ENCODE assay signal across 29 mouse cellular contexts in genomic region chr10:106881330-106881729, GRCm38 (mm10).
"Had no signal": no experiment of that assay in that cellular context is flagged by ENCODE, and none has a peak within 500 bp of the region (broad histone marks: within the 10 kb centered on the region; RNA-seq: fewer than 3 reads in every experiment).

No protein-coding gene starts in this region.

- ATAC-seq: hindbrain, postnatal 0 days; intestine, embryonic 16.5 days had no signal

- H3K36me3 ChIP-seq: heart, embryonic 13.5 days; heart, embryonic 15.5 days; hindbrain, embryonic 13.5 days; hindbrain, embryonic 15.5 days; kidney, embryonic 15.5 days; limb, embryonic 12.5 days; liver, embryonic 13.5 days; liver, embryonic 15.5 days had no signal

- H3K4me3 ChIP-seq: gastrocnemius, adult 2 months; heart, adult 2 months; heart, embryonic 13.5 days; heart, embryonic 15.5 days; hindbrain, embryonic 13.5 days; hindbrain, embryonic 15.5 days; kidney, embryonic 15.5 days; limb, embryonic 12.5 days; liver, embryonic 13.5 days; liver, embryonic 15.5 days had no signal

- H3K9ac ChIP-seq: heart, embryonic 13.5 days; heart, embryonic 15.5 days; hindbrain, embryonic 13.5 days; hindbrain, embryonic 15.5 days; kidney, embryonic 15.5 days; limb, embryonic 12.5 days; liver, embryonic 13.5 days; liver, embryonic 15.5 days had no signal

- DNase-seq: gastrocnemius, adult 2 months; gastrocnemius, postnatal 10 days; gastrocnemius, postnatal 25 days; heart, adult 11 months; heart, adult 2 months; heart, postnatal 14 days; heart, postnatal 36 days; kidney, adult 11 months; kidney, adult 2 months; kidney, adult 9 months; kidney, postnatal 14 days; kidney, postnatal 36 days; layer of hippocampus, adult 9-11 months; layer of hippocampus, postnatal 36 days; left cerebral cortex, postnatal 4 days; liver; liver, embryonic 13.5 days had no signal

- H3K9me3 ChIP-seq: heart, embryonic 13.5 days; heart, embryonic 15.5 days; hindbrain, embryonic 13.5 days; hindbrain, embryonic 15.5 days; kidney, embryonic 15.5 days; limb, embryonic 12.5 days; liver, embryonic 13.5 days; liver, embryonic 15.5 days had no signal

- H3K27me3 ChIP-seq: heart, embryonic 13.5 days; heart, embryonic 15.5 days; hindbrain, embryonic 13.5 days; hindbrain, embryonic 15.5 days; kidney, embryonic 15.5 days; limb, embryonic 12.5 days; liver, embryonic 13.5 days; liver, embryonic 15.5 days had no signal

- H3K4me1 ChIP-seq: heart, embryonic 13.5 days; heart, embryonic 15.5 days; hindbrain, embryonic 13.5 days; hindbrain, embryonic 15.5 days; kidney, embryonic 15.5 days; limb, embryonic 12.5 days; liver, embryonic 13.5 days; liver, embryonic 15.5 days had no signal

- H3K27ac ChIP-seq: gastrocnemius, adult 2 months; heart, adult 2 months; heart, embryonic 13.5 days; heart, embryonic 15.5 days; hindbrain, embryonic 13.5 days; hindbrain, embryonic 15.5 days; hindbrain, postnatal 0 days; kidney, embryonic 15.5 days; kidney, postnatal 0 days; limb, embryonic 12.5 days; liver, embryonic 13.5 days; liver, embryonic 15.5 days had no signal

- H3K4me2 ChIP-seq: heart, embryonic 11.5 days; heart, embryonic 13.5 days; heart, embryonic 15.5 days; hindbrain, embryonic 13.5 days; hindbrain, embryonic 15.5 days; kidney, embryonic 15.5 days; limb, embryonic 12.5 days; liver, embryonic 11.5 days; liver, embryonic 13.5 days; liver, embryonic 15.5 days had no signal
